Mouse (Mus musculus) limb, embryonic 14.5 days (tissue): ENCODE measurements around the gene Tdp1. TPM values are rescaled to one million over a fixed set of nuclear protein-coding genes. Genes with fewer than 3 reads are reported as not detected.
A peak's percentile ranks its signal among the peaks of the same experiment; 100 is the strongest.

ENCODE experiments used
- ATAC-seq: fragments of 200-750 bp; cut with Nextera tagmentation; 2 replicates; pipeline ENCODE4 v1.8.0; 2017; ENCODE audit warnings: low read depth, moderate number of reproducible peaks, moderate TSS enrichment; ENCODE audit not compliant: low FRiP score
- DNase-seq: peaks from one replicate; pipeline ENCODE4 v3.0.0-alpha.2; 2015; ENCODE audit warnings: low spot score
- H3K27ac ChIP-seq: fragments of 300-500 bp; sonication (generic); replicated peaks from 2 replicates; pipeline ENCODE4 v1.5.1; 2014; ENCODE audit warnings: low read depth, mild to moderate bottlenecking, low read length, moderate library complexity, mixed read lengths
- H3K27me3 ChIP-seq: fragments of 300-500 bp; sonication (generic); 2 replicates; pipeline ENCODE4 v1.6.1; 2014; ENCODE audit warnings: low read length, mixed read lengths; ENCODE audit not compliant: control insufficient read depth, insufficient read depth
- H3K36me3 ChIP-seq: fragments of 300-500 bp; sonication (generic); 2 replicates; pipeline ENCODE4 v1.6.1; 2014; ENCODE audit warnings: mild to moderate bottlenecking, low read length, moderate library complexity, mixed read lengths; ENCODE audit not compliant: control insufficient read depth, insufficient read depth
- H3K4me1 ChIP-seq: fragments of 300-500 bp; sonication (generic); 2 replicates; pipeline ENCODE4 v1.6.1; 2014; ENCODE audit warnings: antibody characterized with exemption, low read length, mixed read lengths; ENCODE audit not compliant: control insufficient read depth, insufficient read depth
- H3K4me2 ChIP-seq: fragments of 300-500 bp; sonication (generic); replicated peaks from 2 replicates; pipeline ENCODE4 v1.6.1; 2014; ENCODE audit warnings: low read depth, mild to moderate bottlenecking, low read length, moderate library complexity; ENCODE audit not compliant: severe bottlenecking
- H3K4me3 ChIP-seq: fragments of 300-500 bp; sonication (generic); replicated peaks from 2 replicates; pipeline ENCODE4 v1.5.1; 2014; ENCODE audit warnings: low read length
- H3K9ac ChIP-seq: fragments of 300-500 bp; sonication (generic); 2 replicates; pipeline ENCODE4 v1.6.1; 2014; ENCODE audit warnings: mild to moderate bottlenecking, low read depth, low read length, moderate library complexity; ENCODE audit not compliant: severe bottlenecking
- H3K9me3 ChIP-seq: fragments of 300-500 bp; sonication (generic); 2 replicates; pipeline ENCODE4 v1.6.1; 2016; ENCODE audit warnings: low read length; ENCODE audit not compliant: control insufficient read depth
- POLR2A ChIP-seq: fragments of 200-500 bp; IDR thresholded peaks from 2 replicates; pipeline ENCODE4 v1.8.0; 2012; ENCODE audit warnings: inconsistent platforms, mild to moderate bottlenecking, moderate library complexity, borderline replicate concordance; ENCODE audit not compliant: insufficient read depth, insufficient read length; ENCODE audit errors: extremely low read depth
- WGBS: fragments of 180-500 bp; shearing (Covaris S2); extraction: QIAGEN DNeasy Blood & Tissue Kit; methylation state at CpG from one replicate; pipeline ENCODE4 v1.1.7; 2014; 5-methylcytosine and 5-hydroxymethylcytosine counted together
- polyA plus RNA-seq, 2 experiments: library from polyadenylated mRNA; depleted of rRNA in 1 of 2; stranded (reverse) in 1 of 2; unstranded in 1 of 2; fragments of >200 nt; fragmentation: Nextera tagmentation in 1 of 2; extraction: Ambion mirVana in 1 of 2; gene quantifications; 2 replicates each; pipeline versions ENCODE4 v1.2.1 to v1.2.3; 2012 to 2014

Tdp1 gene
- polyA plus RNA-seq (2012; rRNA removed) (42.1 and 49.4 TPM in 2 replicates), polyA plus RNA-seq (2014; fragmentation: Nextera tagmentation; extraction: Ambion mirVana) (47.8 and 52.7 TPM in 2 replicates)

DNA sequence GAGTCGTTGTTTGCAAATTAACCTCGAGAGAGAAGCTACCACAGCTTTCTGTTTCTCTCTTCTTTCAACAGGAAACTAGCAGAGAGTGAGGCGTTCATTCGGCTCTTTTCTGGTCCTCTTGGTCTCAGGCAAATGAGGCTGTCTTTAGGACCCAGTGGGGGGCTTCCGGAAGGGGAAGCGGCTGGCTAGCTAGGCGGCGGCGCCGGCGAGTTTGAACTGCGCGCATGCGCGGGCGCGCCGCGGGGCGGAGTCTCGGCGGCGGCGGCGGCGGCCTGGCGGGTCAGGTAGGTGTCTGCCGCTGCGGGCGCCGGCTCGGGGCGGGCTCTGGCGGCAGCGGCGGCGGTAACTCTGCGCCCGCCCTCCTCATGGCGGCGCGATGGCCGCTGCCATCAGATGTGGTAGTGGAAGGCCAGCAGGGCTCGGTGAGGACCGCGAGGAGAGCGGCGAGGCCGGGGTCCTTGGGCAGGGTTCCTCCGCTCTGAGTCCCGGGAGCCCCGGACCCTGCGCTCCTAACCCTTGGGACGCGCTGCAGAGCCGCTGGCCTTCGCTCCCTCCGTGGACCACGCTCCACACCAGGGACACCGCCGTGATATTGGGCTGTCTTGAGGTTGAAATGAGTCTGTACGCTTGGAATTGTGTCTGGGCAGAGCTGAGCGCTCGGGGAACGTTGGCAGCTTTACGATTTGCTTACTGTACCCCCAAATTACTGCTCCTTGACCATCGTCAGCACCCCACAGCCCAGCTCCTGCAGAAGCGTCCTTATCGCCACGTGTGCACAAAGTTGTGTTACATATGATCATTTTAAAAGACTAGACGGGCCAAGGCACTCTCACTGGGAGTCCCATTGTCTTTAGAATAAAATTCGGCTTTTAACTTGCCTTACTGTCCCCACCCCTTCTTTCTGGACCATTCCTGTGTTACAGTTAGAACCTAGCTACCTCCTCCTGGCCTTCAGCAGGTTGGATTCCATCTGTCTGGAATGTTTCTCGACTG lies at the start of gene Tdp1, which contains the start of gene Efcab11:
Gene Tdp1, plus strand, starts transcription at position 249 of the 993 bp plus-strand sequence.
Gene Efcab11, minus strand, starts transcription at position 171 of the 993 bp plus-strand sequence.
- peak within 1 kb of the TSS; percentile 96 for H3K4me2 ChIP-seq
- DNase-seq (peak; percentile 95), ATAC-seq (peak; percentile 88)
- H3K36me3 ChIP-seq: no peaks in the 10 kb centered on the region
- peak within 1 kb of the TSS; percentile 92 for H3K9ac ChIP-seq
- H3K4me1 ChIP-seq: peaks cover 14% of the 10 kb centered on the region
- H3K27ac ChIP-seq: peak within 1 kb of the TSS; percentile 80
- H3K9me3 ChIP-seq: no peaks in the 10 kb centered on the region
- peak; percentile 89; the same call in 1 of the 2 replicates for TF ChIP-seq POLR2A
- H3K27me3 ChIP-seq: no peaks in the 10 kb centered on the region
- H3K4me3 ChIP-seq: peak within 1 kb of the TSS; percentile 83
- WGBS: under 1% methylated on average over 58 of the region's 73 CpGs

DNA sequence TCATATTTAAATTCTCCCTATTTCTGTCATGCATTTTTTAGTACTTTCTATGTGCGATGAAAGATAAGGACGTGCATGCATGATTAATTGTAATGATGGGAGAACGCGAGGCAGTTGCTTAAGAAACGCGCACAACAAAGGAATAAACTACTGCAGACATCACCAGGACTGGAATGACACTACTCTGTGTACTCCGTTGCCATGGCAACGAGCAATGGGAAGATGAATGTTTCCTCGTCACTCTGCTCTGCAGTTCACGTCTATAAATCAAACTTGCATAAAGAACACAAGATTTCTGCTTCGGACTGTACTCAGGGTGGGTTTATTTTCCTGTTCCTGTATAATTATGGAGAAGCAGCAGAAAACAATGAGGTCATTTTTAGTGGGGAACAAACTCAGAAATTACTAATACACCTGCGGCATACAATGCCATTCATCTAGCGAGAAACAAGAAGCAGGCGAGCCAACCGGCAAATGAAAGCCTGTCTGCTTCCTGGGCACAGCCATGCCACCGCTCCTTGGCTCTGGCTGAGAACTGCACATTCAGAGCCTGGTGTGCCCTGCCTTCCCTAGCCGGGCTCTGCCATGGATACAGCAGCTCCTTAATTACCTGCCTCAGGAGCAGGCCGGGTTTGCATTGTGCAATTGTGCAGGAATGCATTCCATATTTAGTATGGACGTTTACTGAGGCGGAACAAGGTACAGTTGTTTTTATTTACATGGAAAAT lies 47.7 kb upstream of the Tdp1 start:
- H3K4me3 ChIP-seq: no peak overlapping the region
- H3K36me3 ChIP-seq: no peaks in the 10 kb centered on the region

DNA sequence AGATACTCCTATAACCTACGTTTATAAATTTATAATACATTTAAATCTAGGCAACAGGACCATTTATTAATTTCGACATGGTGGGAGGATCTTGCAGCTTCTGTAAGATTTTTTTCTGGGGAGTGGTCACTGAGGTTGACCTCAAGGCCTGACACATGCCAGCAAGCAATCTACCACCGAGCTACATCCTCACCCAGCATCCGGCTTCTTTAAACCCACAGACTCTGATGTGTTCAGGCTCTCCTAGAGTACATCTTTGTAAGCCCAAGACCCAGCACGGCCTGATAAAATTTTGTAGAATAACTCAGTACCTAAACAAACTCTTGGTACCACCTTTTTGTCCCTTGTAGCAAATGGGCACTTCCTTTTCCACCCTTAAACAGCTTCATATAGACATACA lies 46.8 kb upstream of the Tdp1 start:
- no peaks in the 10 kb centered on the region for H3K36me3 ChIP-seq
- no peak for TF ChIP-seq POLR2A
- no peak for DNase-seq
- H3K4me1 ChIP-seq: no peaks in the 10 kb centered on the region
- WGBS: 91% methylated on average over 5 of the region's 5 CpGs
- no peak for ATAC-seq
- no peak overlapping the region for H3K27ac ChIP-seq
- no peak overlapping the region for H3K4me3 ChIP-seq
- no peak overlapping the region for H3K4me2 ChIP-seq
- no peak overlapping the region for H3K9ac ChIP-seq
- no peaks in the 10 kb centered on the region for H3K27me3 ChIP-seq
- no peaks in the 10 kb centered on the region for H3K9me3 ChIP-seq

More for the DNA sequence above, 47.7 kb upstream of the Tdp1 start:
- no peak for TF ChIP-seq POLR2A
- Histone ChIP-seq H3K27me3 (no peaks in the 10 kb centered on the region), H3K4me1 (no peaks in the 10 kb centered on the region), H3K9me3 (no peaks in the 10 kb centered on the region), H3K9ac (no peak overlapping the region), H3K27ac (no peak overlapping the region), H3K4me2 (no peak overlapping the region)
- DNase-seq (peak; percentile 78), ATAC-seq (peak; percentile 47; the same call in 1 of the 2 replicates)
- WGBS: 66% methylated on average over 20 of the region's 20 CpGs

DNA sequence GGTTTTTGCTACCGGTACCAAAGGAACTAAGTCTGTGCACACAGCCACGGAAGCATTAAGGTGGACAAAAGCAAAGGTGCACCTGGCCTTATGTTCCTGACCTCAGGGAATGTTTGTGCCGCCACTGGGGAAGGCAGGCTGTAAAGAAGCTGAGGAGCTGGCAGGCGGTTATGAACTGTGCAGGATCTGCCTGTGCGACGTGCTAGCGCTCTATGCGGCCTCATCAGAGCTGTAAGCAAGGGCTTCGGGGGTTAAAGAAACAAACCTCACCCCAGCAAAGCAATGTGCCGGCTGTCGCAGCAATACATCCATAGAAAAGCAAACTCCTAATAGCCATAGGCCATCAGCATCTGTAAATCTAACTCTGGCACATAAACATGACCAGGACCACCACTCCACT lies 46.2 kb upstream of the Tdp1 start:
- Histone ChIP-seq H3K4me3 (no peak overlapping the region), H3K4me2 (no peak overlapping the region), H3K27ac (no peak overlapping the region), H3K36me3 (no peaks in the 10 kb centered on the region), H3K27me3 (no peaks in the 10 kb centered on the region), H3K9ac (no peak overlapping the region), H3K9me3 (no peaks in the 10 kb centered on the region), H3K4me1 (no peaks in the 10 kb centered on the region)
- 70% methylated on average over 11 of the region's 11 CpGs for WGBS
- no peak for TF ChIP-seq POLR2A
- ATAC-seq (no peak), DNase-seq (no peak)

DNA sequence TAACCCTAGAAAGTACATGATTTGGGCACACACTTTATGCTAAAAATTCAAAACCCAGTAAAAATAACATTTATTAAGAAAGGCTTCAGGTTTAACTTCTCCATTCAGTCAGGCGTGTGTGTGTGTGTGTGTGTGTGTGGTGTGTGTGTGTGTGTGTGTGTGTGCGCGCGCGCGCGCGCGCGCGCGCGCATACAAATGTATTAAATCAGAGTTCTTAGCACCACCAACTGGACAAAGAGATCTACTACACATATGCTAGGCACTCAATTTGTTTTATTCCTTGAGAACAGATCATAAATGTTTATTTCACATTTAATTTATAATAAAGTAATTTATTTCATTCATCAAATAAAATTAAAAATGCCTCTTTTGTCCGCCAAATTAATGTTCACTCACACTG lies 45.6 kb upstream of the Tdp1 start:
- Histone ChIP-seq H3K9me3 (no peaks in the 10 kb centered on the region), H3K4me3 (no peak overlapping the region), H3K27ac (no peak overlapping the region), H3K4me1 (no peaks in the 10 kb centered on the region), H3K36me3 (no peaks in the 10 kb centered on the region), H3K27me3 (no peaks in the 10 kb centered on the region), H3K4me2 (no peak overlapping the region), H3K9ac (no peak overlapping the region)
- ATAC-seq (no peak), DNase-seq (no peak)
- 91% methylated on average over 14 of the region's 14 CpGs for WGBS
- no peak for TF ChIP-seq POLR2A
